Mouse (Mus musculus) MEL (cell line): Measurements from ENCODE around the gene Tmem54. TPM values are rescaled to one million over a fixed set of nuclear protein-coding genes. Genes with fewer than 3 reads are reported as not detected.

Experiments used
- DNase-seq: peaks from one replicate; pipeline ENCODE4 v3.0.0; 2011; ENCODE audit warnings: low read depth, low spot score
- H3K27ac ChIP-seq: 2 replicates; pipeline ENCODE4 v1.5.1; 2012; ENCODE audit warnings: low read depth, mild to moderate bottlenecking, control low read depth, low read length, moderate library complexity; ENCODE audit not compliant: control insufficient read depth
- H3K27me3 ChIP-seq, 2 experiments: fragments of 150-350 bp in 1 of 2; sonication (generic) in 1 of 2; 2 replicates each; pipeline ENCODE4 v1.6.1; 2012; ENCODE audit warnings: low read length in 2 of 2, mild to moderate bottlenecking in 2 of 2, improper control_type of control experiment in 1 of 2, moderate library complexity in 1 of 2; ENCODE audit not compliant: insufficient read depth in 2 of 2, control insufficient read depth in 1 of 2
- H3K36me3 ChIP-seq, 2 experiments: 2 replicates each; pipeline ENCODE4 v1.6.1; 2012 to 2014; ENCODE audit warnings: low read length in 2 of 2, improper control_type of control experiment in 1 of 2, inconsistent platforms in 1 of 2, mild to moderate bottlenecking in 1 of 2; ENCODE audit not compliant: insufficient read depth in 2 of 2, control insufficient read depth in 1 of 2
- H3K4me1 ChIP-seq, 2 experiments: fragments of 150-350 bp in 1 of 2; sonication (generic) in 1 of 2; 2 replicates each; pipeline ENCODE4 v1.6.1; 2012; ENCODE audit warnings: low read length in 2 of 2, improper control_type of control experiment in 1 of 2, mild to moderate bottlenecking in 1 of 2; ENCODE audit not compliant: insufficient read depth in 2 of 2, control insufficient read depth in 1 of 2
- H3K4me3 ChIP-seq, 2 experiments: fragments of 150-350 bp in 1 of 2; sonication (generic) in 1 of 2; 2 replicates each; pipeline ENCODE4 v1.5.1; 2012; ENCODE audit warnings: low read depth in 2 of 2, low read length in 2 of 2, mild to moderate bottlenecking in 2 of 2, moderate library complexity in 2 of 2, control low read depth in 1 of 2, improper control_type of control experiment in 1 of 2; ENCODE audit not compliant: control insufficient read depth in 1 of 2, insufficient read depth in 1 of 2
- H3K79me2 ChIP-seq: 2 replicates; pipeline ENCODE4 v1.6.1; 2012; ENCODE audit warnings: mild to moderate bottlenecking, low read length, moderate library complexity; ENCODE audit not compliant: control insufficient read depth, poor library complexity, insufficient read depth
- H3K9ac ChIP-seq: 2 replicates; pipeline ENCODE4 v1.6.1; 2012; ENCODE audit warnings: low read depth, mild to moderate bottlenecking, control low read depth, low read length, moderate library complexity; ENCODE audit not compliant: control insufficient read depth, poor library complexity, severe bottlenecking
- H3K9me3 ChIP-seq: fragments of 150-350 bp; sonication (generic); replicated peaks from 2 replicates; pipeline ENCODE4 v1.6.1; 2012; ENCODE audit warnings: mild to moderate bottlenecking, low read length, improper control_type of control experiment, moderate library complexity; ENCODE audit not compliant: insufficient read depth
- BHLHE40 ChIP-seq: IDR thresholded peaks from 2 replicates; pipeline ENCODE4 v1.6.1; 2012; ENCODE audit warnings: low read depth, mild to moderate bottlenecking, inconsistent platforms, low read length, improper control_type of control experiment, borderline replicate concordance
- CTCF ChIP-seq, 3 experiments: IDR thresholded peaks in 2 of 3; conservative IDR thresholded peaks in 1 of 3; 2 replicates each; pipeline ENCODE4 v1.5.1; 2011 to 2012; ENCODE audit warnings: low read length in 3 of 3, low read depth in 2 of 3, mild to moderate bottlenecking in 2 of 3, improper control_type of control experiment in 1 of 3, inconsistent platforms in 1 of 3, mixed read lengths in 1 of 3, moderate library complexity in 1 of 3; ENCODE audit not compliant: control insufficient read depth in 1 of 3, insufficient read depth in 1 of 3, poor library complexity in 1 of 3, severe bottlenecking in 1 of 3
- EP300 ChIP-seq, 2 experiments: IDR thresholded peaks; 2 replicates each; pipeline ENCODE4 v1.6.1; 2011; ENCODE audit warnings: improper control_type of control experiment in 2 of 2, low read length in 2 of 2, low read depth in 1 of 2, mild to moderate bottlenecking in 1 of 2
- MYB ChIP-seq: IDR thresholded peaks from 2 replicates; pipeline ENCODE4 v1.6.1; 2011; ENCODE audit warnings: mild to moderate bottlenecking, low read depth, low read length, improper control_type of control experiment
- MYC ChIP-seq: IDR thresholded peaks from 2 replicates; pipeline ENCODE4 v1.6.1; 2011; ENCODE audit warnings: low read depth, mild to moderate bottlenecking, low read length, improper control_type of control experiment, moderate library complexity
- NELFE ChIP-seq: IDR thresholded peaks from 2 replicates; pipeline ENCODE4 v1.6.1; 2011; ENCODE audit warnings: low read depth, low read length, improper control_type of control experiment
- NRF1 ChIP-seq: IDR thresholded peaks from 2 replicates; pipeline ENCODE4 v1.6.1; 2014; ENCODE audit warnings: low read depth, mild to moderate bottlenecking, inconsistent platforms, low read length, improper control_type of control experiment, moderate library complexity; ENCODE audit not compliant: poor library complexity, insufficient read depth, severe bottlenecking
- RAD21 ChIP-seq: IDR thresholded peaks from 2 replicates; pipeline ENCODE4 v1.6.1; 2011; ENCODE audit warnings: mild to moderate bottlenecking, low read depth, low read length, improper control_type of control experiment
- RCOR1 ChIP-seq: IDR thresholded peaks from 2 replicates; pipeline ENCODE4 v1.6.1; 2012; ENCODE audit warnings: low read depth, mild to moderate bottlenecking, inconsistent platforms, low read length, improper control_type of control experiment
- SMC3 ChIP-seq: IDR thresholded peaks from 2 replicates; pipeline ENCODE4 v1.6.1; 2011; ENCODE audit warnings: low read depth, low read length, improper control_type of control experiment
- UBTF ChIP-seq: IDR thresholded peaks from 2 replicates; pipeline ENCODE4 v1.6.1; 2012; ENCODE audit warnings: low read depth, mild to moderate bottlenecking, inconsistent platforms, low read length, improper control_type of control experiment, moderate library complexity, borderline replicate concordance; ENCODE audit not compliant: insufficient read depth
- ZC3H11A ChIP-seq: IDR thresholded peaks from 2 replicates; pipeline ENCODE4 v1.6.1; 2012; ENCODE audit warnings: low read depth, mild to moderate bottlenecking, inconsistent platforms, low read length, improper control_type of control experiment
- ZMIZ1 ChIP-seq: IDR thresholded peaks from 2 replicates; pipeline ENCODE4 v1.6.1; 2012; ENCODE audit warnings: low read depth, mild to moderate bottlenecking, inconsistent platforms, low read length, improper control_type of control experiment, moderate library complexity
- polyA plus RNA-seq, 2 experiments: library from polyadenylated mRNA; stranded (reverse) in 1 of 2; unstranded in 1 of 2; fragments of >175 nt in 1 of 2; fragments of >200 nt in 1 of 2; gene quantifications; 2 replicates each; pipeline versions ENCODE4 v1.2.1 to v1.2.4; 2012; ENCODE audit warnings: low replicate concordance in 2 of 2, low read depth in 1 of 2; ENCODE audit not compliant: insufficient read length in 2 of 2, insufficient read depth in 1 of 2, missing spikeins in 1 of 2
- total RNA-seq: library from RNA; depleted of rRNA; stranded (reverse); fragments of 300-350 nt; gene quantifications from 2 replicates; pipeline ENCODE4 v1.2.3, GENCODE M21; 2012

Gene Tmem54
- total and polyA plus RNA-seq, 3 experiments, result not detected

- Histone ChIP-seq H3K9ac (no peak overlapping the region), H3K36me3 (peaks cover 0 to 22% of the 10 kb centered on the region in 2 experiments; a peak in 2 of 4 replicates), H3K27ac (no peak overlapping the region), H3K27me3 (no peaks in the 10 kb centered on the region), H3K4me1 (peaks cover 11 to 23% of the 10 kb centered on the region in 2 experiments), H3K79me2 (no peaks in the 10 kb centered on the region), H3K9me3 (no peaks in the 10 kb centered on the region)
- DNase-seq, result no peak
- TF ChIP-seq RCOR1 (no peak), SMC3 (no peak)
- TF ChIP-seq, all 39 proteins: peak for 0
- no peak overlapping the region for H3K4me3 ChIP-seq
Observed at GRCm38 (mm10) chr4:129145943-129146342, 40.6 kb downstream of the Tmem54 start.

GRCm38 (mm10) chr4:129146392-129146791, 41.0 kb downstream of the Tmem54 start:
- peak; percentile 28 for DNase-seq
- Histone ChIP-seq H3K79me2 (no peaks in the 10 kb centered on the region), H3K4me1 (peaks cover 7 to 19% of the 10 kb centered on the region in 2 experiments; a peak in 3 of 4 replicates)
- TF ChIP-seq EP300 (IDR thresholded peaks at IDR 0.05; ENCODE audit: low read depth in 1 of 2, low read length in 2 of 2), result no peak
- TF ChIP-seq MYC, result no peak
- no peak for TF ChIP-seq NRF1
- TF ChIP-seq UBTF, result no peak
- TF ChIP-seq MYB, result no peak
- no peak for TF ChIP-seq NELFE
- no peak for TF ChIP-seq BHLHE40
- TF ChIP-seq RAD21, result no peak
- TF ChIP-seq ZMIZ1, result no peak
- no peak for TF ChIP-seq ZC3H11A
- TF ChIP-seq, all 39 proteins: peak for 0
- Histone ChIP-seq H3K9me3 (no peaks in the 10 kb centered on the region), H3K27ac (no peak overlapping the region), H3K36me3 (peaks cover 0 to 18% of the 10 kb centered on the region in 2 experiments; a peak in 2 of 4 replicates), H3K4me3 (no peak overlapping the region), H3K27me3 (no peaks in the 10 kb centered on the region), H3K9ac (no peak overlapping the region)

- peaks cover 2 to 8% of the 10 kb centered on the region in 2 experiments; a peak in 2 of 4 replicates for H3K4me1 ChIP-seq
- DNase-seq, result no peak
- TF ChIP-seq CTCF (IDR thresholded peaks at IDR 0.05 in 2 of 3, conservative IDR thresholded peaks at IDR 0.05 in 1 of 3; ENCODE audit: control insufficient read depth in 1 of 3, insufficient read depth in 1 of 3, low read depth in 2 of 3, low read length in 3 of 3, poor library complexity in 1 of 3, severe bottlenecking in 1 of 3), result no peak
- TF ChIP-seq, all 39 proteins: peak for 0
- H3K36me3 ChIP-seq, result peaks cover 2 to 10% of the 10 kb centered on the region in 2 experiments; a peak in 3 of 4 replicates
- H3K9ac ChIP-seq, result no peak overlapping the region
- no peak overlapping the region for H3K4me3 ChIP-seq
- H3K27me3 ChIP-seq, result no peaks in the 10 kb centered on the region
- no peaks in the 10 kb centered on the region for H3K9me3 ChIP-seq
- no peaks in the 10 kb centered on the region for H3K79me2 ChIP-seq
- H3K27ac ChIP-seq, result no peak overlapping the region
Observed at GRCm38 (mm10) chr4:129147552-129148103, 42.3 kb downstream of the Tmem54 start.
